Mouse (Mus musculus): Measurements from ENCODE around the gene Fcrla.
"Not testable (repeated sequence)": the region's sequence is repeated elsewhere in the genome, so short reads cannot be mapped to it uniquely, and the experiment has no call there.

Gene Fcrla

GRCm38 (mm10) chr1:170927378-170927777, at the start of gene Fcrla:
Fcrla (minus strand) TSS chr1:170927583.
- no peak for DNase-seq (ENCODE audit: low spot score)

- no peak for DNase-seq (ENCODE audit: low spot score)
These were observed 49.1 kb upstream of the Fcrla start, which contains the start of gene Fcgr2b for GRCm38 (mm10) chr1:170976447-170976846. Fcgr2b (minus strand) TSS chr1:170976547.

- no peak for DNase-seq (ENCODE audit: low spot score)
These were observed 48.4 kb upstream of the Fcrla start for GRCm38 (mm10) chr1:170975751-170976161.

DNA sequence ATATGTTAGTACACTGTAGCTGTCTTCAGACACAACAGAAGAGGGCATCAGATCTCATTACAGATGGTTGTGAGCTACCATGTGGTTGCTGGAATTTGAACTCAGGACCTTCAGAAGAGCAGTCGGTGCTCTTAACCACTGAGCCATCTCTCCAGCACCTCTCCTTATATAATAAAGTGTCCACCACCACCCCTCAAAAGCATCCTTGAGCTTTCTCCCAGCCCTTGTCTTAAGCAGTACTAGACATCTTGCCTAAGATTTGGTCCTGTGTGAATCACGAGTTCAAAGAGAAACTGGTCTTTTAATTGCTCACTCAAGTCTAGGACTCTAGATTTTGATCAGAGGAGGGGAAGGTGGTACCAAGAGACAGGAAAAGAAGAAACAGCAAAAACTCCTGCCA, 48.0 kb upstream of the Fcrla start:
- DNase-seq (ENCODE audit: low spot score), result not testable (repeated sequence)

GRCm38 (mm10) chr1:170974736-170975135, 47.4 kb upstream of the Fcrla start:
- DNase-seq (ENCODE audit: low spot score), result no peak

DNA sequence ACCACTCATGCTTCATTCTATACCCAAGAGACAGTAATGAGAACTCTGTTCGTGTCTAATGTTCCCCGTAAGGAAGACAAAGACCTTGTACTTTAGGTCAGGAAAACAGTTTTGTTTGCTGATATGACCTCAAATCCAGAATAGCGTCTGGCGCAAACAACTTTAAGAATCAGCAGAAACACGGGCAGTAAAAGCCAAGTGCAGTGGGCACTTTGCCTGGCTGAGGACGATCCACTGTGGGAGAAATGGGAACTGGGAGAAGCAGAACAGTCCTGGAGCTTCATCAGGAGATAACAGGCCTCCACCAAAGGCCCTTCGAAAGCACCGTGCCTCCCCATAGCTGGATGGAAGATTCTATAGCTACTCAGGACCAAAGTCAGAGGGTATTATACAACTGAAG, 46.8 kb upstream of the Fcrla start:
- no peak for DNase-seq (ENCODE audit: low spot score)

GRCm38 (mm10) chr1:170972936-170973335, 45.6 kb upstream of the Fcrla start:
- no peak for DNase-seq (ENCODE audit: low spot score)

DNA sequence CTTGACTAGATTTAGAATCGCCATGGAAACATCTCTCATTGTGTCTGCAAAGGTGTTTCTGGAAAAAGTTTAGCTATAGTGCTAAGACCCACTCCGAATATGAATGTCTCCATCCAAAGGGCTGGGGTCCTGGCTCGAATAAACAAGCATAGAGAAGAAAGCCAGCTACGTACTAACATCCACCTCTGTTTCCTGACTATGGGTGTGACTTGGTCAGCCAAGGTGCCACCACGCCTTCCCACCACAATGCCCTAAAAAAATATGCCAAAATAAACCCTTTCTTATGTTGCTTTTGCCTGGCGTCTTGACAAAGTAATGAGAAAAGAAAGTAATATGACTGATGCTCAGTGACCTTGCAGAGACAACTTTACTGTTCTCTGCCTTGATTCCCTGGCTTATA, 45.1 kb upstream of the Fcrla start:
- no peak for DNase-seq (ENCODE audit: low spot score)

DNA sequence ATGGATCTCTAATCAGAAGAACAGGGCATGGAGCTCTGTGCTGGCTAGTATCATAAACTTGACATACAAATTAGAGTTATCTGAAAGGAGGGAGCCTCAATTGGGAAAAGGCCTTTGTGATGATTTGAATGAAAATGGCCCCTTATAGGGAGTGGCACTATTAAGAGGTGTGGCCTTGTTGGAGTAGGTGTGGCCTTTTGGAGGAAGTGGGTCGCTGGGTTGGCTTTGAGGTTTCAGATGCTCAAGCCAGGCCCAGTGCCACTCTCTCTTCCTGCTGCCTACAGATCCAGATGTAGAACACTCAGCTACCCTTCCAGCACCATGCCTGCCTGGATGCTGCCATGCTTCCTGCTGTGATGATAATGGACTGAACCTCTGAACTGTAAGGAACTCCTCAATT, 41.2 kb upstream of the Fcrla start:
- DNase-seq (ENCODE audit: low spot score), result no peak

GRCm38 (mm10) chr1:170967581-170967980, 40.2 kb upstream of the Fcrla start:
- DNase-seq (ENCODE audit: low spot score), result no peak

DNA sequence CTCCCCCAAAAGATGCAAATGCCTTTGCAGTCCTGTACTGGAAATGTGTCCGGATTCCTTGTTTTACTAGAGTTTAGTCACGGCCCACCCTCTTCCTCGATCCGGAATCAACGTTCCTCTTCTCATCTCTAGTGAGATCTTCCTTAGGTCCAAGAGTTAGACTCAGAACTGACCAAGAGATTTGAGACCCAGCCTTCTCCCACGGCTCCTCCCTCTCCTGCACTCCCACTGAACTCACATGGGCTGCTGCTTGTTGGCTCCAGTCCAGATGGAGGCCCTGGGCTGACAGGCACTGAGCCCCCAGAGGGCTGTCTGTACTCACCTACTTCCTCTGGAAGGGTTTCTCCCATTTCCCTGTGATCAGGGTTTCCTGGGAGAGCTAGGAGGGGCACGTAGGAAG, 35.7 kb upstream of the Fcrla start:
- no peak for DNase-seq (ENCODE audit: low spot score)

- DNase-seq (ENCODE audit: low spot score), result no peak
These were observed 34.9 kb upstream of the Fcrla start for GRCm38 (mm10) chr1:170962301-170962700.

DNA sequence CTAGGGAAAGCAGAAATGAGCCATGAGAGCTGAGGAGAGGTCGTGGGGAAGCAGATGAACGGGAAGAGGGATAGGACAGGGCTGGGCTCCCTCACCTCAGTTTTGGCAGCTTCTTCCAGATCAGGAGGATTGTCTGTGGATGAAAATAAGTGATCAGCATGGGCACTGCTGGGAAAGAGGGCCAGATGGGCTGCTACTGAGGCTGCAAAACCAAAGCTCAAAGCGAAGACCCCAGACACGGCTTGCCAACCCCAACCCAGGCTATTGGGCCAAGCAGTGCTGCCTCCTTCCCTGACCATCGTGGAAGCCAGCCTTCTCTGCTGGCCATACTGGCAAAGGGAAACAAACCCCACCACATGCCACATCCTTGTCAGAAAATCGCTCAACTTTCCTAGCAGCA, 33.7 kb upstream of the Fcrla start:
- no peak for DNase-seq (ENCODE audit: low spot score)

DNA sequence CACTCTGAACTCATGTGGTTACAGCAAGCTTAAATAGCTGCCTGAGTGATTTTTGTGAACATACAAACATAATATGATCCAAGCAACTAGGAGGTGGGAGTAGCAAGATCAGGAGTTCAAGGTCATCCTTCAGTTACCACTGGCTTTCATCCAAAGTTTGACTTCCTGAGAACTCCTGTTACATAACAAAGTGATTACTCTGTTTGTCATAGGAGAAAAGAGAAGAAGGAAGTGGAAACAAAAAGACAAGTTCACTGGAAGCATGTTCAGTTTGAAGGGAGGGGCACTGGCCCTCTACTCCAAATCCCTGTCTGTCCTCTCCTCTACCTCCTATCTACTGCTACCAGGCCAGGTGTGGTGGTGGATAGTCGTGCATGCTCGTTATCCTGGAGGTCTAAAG, 32.4 kb upstream of the Fcrla start:
- no peak for DNase-seq (ENCODE audit: low spot score)

DNA sequence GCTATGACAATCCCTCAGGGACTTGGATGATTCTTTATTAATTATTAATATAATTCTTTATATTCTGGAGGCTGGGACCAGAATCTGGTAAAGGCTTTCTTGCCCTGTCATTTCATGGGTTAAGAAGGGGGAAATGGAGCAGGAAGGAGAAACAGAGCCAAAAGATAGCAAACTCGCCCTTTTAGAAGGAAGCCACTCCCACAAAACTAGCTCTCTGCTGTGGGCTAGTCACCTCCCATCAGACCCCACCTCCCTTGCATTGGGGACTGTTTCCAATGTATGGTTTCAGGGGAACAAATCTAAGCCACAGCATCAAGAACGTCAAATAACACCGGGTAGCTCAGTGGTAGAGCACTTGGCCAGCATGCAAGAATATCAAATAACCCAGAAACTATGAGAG, 30.8 kb upstream of the Fcrla start:
- no peak for DNase-seq (ENCODE audit: low spot score)

- no peak for DNase-seq (ENCODE audit: low spot score)
These were observed 25.8 kb upstream of the Fcrla start for GRCm38 (mm10) chr1:170953192-170953591.

DNA sequence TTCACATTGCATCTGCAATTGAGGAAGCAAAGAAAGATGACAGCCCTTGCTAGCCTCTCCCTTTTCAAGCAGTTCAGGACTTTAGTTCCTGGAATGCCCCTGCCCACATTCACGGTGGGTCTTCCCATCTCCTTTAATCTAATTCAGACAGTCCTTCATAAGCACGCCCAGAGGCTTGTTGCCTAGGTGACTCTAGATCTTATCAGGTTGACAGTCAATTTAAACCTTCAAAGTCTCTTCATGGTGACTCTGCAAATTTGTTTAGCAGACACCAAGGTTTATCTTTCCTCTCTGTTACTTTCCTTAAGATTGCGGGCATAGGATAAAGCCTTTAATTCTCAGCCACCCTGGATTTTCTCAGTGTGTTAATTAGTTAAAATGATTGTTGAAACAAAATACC, 23.4 kb upstream of the Fcrla start:
- DNase-seq (ENCODE audit: low spot score), result no peak

GRCm38 (mm10) chr1:170944908-170945307, 17.5 kb upstream of the Fcrla start:
- DNase-seq (ENCODE audit: low spot score), result not testable (repeated sequence)

GRCm38 (mm10) chr1:170944151-170944550, 16.8 kb upstream of the Fcrla start:
- not testable (repeated sequence) for DNase-seq (ENCODE audit: low spot score)

- DNase-seq (ENCODE audit: low spot score), result no peak
These were observed 11.9 kb upstream of the Fcrla start for GRCm38 (mm10) chr1:170939255-170939654.

- DNase-seq (ENCODE audit: low spot score), result no peak
These were observed 7.0 kb upstream of the Fcrla start for GRCm38 (mm10) chr1:170934383-170934782.

DNA sequence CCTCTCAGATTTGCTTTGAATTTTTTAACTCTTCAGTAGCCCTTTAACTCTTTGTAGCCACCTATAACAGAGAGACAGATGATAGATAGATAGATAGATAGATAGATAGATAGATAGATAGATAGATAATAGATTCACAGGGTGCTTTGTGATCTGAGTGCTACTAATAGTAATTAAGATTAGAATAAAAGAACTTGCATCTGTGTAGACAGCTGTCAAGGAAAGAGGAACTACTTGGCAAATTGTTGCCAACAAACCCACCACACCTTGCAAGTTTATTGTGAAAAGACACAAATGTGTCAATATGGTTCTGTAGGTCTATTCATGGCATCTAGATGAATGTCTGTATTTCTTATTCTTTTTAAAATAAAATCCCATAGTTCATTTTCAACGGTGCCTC, 6.6 kb upstream of the Fcrla start:
- no peak for DNase-seq (ENCODE audit: low spot score)

- no peak for DNase-seq (ENCODE audit: low spot score)
These were observed 6.1 kb upstream of the Fcrla start for GRCm38 (mm10) chr1:170933386-170933920.

- DNase-seq (ENCODE audit: low spot score), result no peak
These were observed 4.7 kb upstream of the Fcrla start for GRCm38 (mm10) chr1:170932043-170932442.

DNA sequence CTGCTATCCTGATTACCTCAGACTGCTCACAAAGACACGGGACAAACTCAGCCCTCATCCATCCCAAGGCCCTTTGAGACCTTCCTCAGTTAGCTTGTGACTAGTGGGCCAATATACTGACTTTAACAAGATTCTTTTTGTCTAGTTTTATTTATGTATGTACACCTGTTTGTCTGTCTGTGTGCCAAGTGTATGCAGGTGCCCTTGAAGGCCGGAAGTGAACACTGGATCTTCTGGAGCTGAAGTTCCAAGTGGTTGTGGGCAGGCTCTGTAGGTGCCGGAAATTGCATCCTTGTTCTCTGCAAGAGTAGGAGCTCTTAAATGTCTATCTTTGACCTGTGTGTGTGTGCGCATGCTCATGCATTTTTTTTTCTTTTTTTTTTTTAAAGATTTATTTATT, 1.9 kb upstream of the Fcrla start:
- no peak for DNase-seq (ENCODE audit: low spot score)
